Mouse (Mus musculus) cerebellum, adult 9-11 months (tissue): ENCODE data around the gene Ifitm10.
"Not testable (repeated sequence)": the region's sequence is repeated elsewhere in the genome, so short reads cannot be mapped to it uniquely, and the experiment has no call there.

Experiments
- DNase-seq: peaks from one replicate; pipeline ENCODE4 v3.0.0; 2022

The Ifitm10 gene

DNA sequence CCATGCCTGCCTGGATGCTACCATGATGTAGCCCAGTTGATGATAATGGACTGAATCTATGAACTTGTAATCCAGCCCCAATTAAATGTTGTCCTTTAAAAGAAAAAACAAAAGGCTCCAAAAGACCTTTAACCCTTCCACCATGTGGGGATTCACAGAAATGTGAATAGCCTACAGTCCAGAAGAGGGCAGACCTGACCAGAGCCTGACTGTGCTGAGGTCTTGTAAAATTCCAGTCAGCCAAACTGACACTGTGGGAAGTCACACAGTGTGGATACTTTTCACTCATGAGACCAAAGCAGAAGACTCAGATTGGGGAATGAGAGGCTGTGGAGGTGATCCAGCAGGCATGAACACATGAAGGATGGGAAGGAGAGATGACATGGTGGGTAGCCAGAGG, 12.8 kb downstream of the Ifitm10 start:
- no peak for DNase-seq

DNA sequence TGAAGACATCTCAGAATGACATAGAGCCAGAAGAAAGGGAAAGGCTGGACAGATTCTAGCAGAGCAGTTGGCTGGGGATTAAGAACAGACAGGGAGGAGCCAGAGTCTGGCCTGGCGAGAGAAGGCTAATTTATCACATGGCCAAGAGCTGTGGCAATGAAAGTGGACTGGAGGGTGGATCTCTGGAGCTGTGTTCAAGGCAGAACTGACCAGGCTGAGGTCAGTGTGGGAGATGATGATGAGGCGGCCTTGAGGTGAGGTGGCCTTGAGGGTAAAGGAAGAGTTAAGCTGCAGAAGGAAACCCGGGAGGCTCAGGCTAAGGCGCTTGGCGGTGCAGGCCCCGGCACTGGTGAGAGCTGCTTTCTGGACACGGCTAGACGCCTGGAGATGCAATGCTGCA, 14.4 kb downstream of the Ifitm10 start:
- no peak for DNase-seq

GRCm38 (mm10) chr7:142357566-142357965, 16.0 kb downstream of the Ifitm10 start:
- DNase-seq, result no peak

- no peak for DNase-seq
Measured at GRCm38 (mm10) chr7:142354661-142355233, 18.8 kb downstream of the Ifitm10 start.

DNA sequence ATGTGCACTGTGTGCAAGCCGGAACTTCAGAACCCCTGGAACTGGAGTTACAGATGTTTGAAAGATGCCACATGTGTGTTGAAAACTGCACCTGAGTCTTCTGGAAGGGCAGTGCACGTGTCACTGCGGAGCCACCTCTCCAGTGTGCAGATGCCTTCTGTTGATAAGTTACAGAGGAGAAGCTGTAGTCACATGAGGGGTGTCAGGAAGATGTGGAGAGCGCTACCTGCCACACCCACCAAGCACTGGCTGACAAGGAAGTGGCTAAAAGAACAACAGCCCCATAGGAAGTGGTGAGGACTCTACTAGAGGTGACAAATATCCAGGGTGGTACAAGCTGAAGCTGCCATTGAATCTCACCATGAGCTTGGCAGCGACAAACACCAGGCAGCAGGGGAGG, 19.7 kb downstream of the Ifitm10 start:
- no peak for DNase-seq

GRCm38 (mm10) chr7:142351569-142351968, 22.0 kb downstream of the Ifitm10 start:
- DNase-seq, result no peak

GRCm38 (mm10) chr7:142349308-142349961, 24.1 kb downstream of the Ifitm10 start:
- DNase-seq, result no peak

DNA sequence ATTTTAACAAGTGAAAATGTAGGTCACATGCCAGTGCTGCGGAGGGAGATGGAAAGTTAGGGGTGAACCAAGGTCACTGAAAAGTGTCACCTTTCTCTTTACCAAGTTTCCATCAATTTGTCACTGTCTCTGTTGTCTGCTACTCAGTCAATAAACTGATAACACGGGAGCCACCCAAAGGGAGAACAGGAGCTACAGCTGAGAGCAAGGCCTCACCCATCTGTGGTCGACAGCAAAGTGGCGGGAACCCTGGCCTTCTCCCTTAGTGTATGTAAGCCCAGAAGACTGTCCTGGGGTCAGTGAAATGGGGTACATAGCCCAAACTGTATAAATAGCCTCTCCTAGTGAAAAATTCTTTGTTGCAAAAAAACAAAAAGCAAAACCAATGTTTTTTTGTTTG, 26.0 kb downstream of the Ifitm10 start:
- no peak for DNase-seq

GRCm38 (mm10) chr7:142342247-142342640, 31.3 kb downstream of the Ifitm10 start:
- DNase-seq, result no peak

GRCm38 (mm10) chr7:142341564-142342246, 31.8 kb downstream of the Ifitm10 start:
- DNase-seq, result no peak

- no peak for DNase-seq
Measured at GRCm38 (mm10) chr7:142340269-142340970, 33.1 kb downstream of the Ifitm10 start.

GRCm38 (mm10) chr7:142335151-142335550, 38.4 kb downstream of the Ifitm10 start:
- DNase-seq, result peak; percentile 94

DNA sequence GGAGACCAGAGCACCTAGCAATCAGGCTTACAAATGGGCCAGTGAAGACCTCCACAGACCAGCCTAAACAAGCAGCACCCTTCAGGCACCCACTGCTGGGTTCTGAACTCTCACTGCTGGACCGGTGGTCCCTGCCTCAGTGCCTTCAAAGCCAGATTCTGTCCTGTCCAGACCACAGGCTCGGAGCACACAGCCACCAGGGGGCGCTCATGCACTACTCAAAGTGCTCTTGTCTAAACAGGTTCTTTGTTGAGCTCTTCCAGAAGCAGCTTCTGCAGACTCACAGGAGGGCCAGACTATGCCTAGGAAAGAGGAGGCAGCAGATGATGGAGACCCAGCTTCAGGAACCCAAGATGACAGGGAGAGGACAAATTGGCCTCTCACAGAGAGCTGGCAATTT, 39.3 kb downstream of the Ifitm10 start:
- DNase-seq, result peak; percentile 87

GRCm38 (mm10) chr7:142332741-142333140, 40.8 kb downstream of the Ifitm10 start:
- DNase-seq, result not testable (repeated sequence)

GRCm38 (mm10) chr7:142331281-142331680, 42.3 kb downstream of the Ifitm10 start:
- no peak for DNase-seq

DNA sequence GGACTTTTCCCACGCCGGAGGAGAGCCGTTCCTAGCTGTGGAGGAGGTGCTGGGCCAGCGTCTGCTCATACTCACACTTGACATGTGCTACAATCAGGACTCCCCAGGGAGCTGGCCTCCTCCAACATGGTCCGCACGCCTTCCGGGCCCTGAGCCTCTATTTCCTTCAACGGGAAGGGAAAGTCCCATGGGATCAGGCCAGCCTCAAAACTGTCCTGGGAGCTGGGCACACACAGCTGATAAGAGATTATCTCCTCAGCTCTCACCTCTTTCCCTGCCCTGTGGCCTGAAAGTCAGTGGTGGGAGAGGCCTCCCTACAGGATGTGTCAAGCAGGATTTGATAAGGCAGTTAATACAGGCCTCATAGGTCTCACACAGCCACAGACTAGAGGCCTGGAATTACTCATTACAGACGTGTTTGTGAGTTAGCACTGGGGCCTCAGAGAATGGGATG, 43.3 kb downstream of the Ifitm10 start:
- DNase-seq, result no peak

DNA sequence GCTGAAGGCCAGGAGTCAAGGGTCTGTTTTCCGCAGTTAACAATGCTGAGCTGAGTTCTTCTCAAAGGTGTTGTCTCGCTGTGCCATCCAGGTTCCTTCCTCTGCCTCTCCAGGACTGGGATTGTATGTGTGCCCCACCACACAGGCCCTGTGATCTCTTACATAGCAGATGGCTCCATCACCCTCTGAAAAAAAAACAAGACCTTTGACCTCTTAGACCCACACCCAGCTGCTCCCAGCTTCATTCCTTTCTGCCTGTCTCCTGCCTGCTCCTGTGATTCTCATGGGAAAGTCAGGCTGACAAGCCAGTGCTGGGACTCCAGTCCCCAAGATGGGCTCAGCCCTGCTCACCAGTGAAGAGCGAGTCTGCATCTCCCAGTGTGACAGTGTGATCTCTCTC, 45.0 kb downstream of the Ifitm10 start:
- DNase-seq, result no peak

GRCm38 (mm10) chr7:142326714-142327445, 46.7 kb downstream of the Ifitm10 start:
- DNase-seq, result no peak

DNA sequence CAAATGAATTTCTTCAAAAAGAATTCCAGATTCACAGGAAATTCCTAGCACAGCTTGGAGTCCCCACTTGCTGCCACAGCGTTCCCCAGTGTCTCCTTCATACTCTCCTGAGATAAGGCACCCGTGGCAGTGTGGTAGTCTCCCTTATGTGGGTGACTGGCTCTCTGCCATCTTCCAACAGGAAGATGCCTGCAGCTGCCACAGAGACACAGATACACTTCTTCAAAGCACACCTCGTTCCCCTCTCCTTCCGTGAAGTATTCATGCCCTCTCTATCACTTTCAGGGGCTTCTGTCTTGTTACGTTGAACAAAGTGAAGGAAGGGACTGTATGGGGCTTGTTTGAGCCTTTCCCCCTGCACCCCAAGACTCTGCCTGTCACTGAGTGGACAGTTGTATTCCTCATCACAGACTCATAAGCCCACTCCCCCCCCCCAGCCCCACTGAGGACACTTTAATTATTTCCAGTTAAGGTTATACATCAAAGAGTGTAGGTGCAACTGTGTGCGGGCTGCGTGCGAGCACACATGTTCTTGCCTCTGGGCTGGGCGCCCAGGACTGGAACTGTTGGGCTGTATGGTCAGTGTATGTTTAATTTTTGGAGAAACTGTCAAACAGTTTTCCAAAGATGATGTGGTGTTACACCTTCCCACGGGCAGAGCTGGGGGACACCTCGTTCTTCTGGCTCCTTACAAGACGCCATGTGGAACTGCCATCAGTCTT, 50.0 kb downstream of the Ifitm10 start:
- DNase-seq, result no peak

DNA sequence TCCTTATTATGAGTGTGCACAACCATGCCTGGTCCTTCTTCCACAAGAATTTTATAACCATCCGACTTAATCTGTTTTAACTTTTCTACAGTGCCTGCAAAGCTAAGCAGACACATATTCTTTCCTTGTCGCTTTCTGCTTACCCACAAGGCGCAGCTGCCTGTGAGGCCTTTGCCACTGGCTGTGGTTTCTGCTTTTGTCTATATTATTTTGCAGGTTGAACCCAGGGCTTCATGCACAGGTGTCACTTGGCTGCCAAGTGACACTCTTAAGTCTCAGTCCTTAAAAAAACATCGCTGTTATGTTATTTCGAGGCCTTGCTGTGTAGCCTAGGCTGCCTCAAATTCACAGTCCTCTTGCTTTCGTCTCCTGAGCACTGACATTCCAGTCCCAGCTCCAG, 50.9 kb downstream of the Ifitm10 start:
- DNase-seq, result no peak

- not testable (repeated sequence) for DNase-seq
Measured at GRCm38 (mm10) chr7:142321637-142322306, 51.8 kb downstream of the Ifitm10 start.

GRCm38 (mm10) chr7:142320906-142321305, 52.6 kb downstream of the Ifitm10 start:
- DNase-seq, result no peak
